Mouse (Mus musculus) bone marrow macrophage, adult 2 months (primary cell): ENCODE data around the gene Rhoh.

Experiments used
- CTCF ChIP-seq: IDR thresholded peaks from 2 replicates; pipeline ENCODE4 v1.5.1; 2012; ENCODE audit warnings: low read depth, mild to moderate bottlenecking, low read length, moderate library complexity
- POLR2A ChIP-seq: IDR thresholded peaks from 2 replicates; pipeline ENCODE4 v1.6.1; 2012; ENCODE audit warnings: mild to moderate bottlenecking, low read depth, low read length, borderline replicate concordance

DNA sequence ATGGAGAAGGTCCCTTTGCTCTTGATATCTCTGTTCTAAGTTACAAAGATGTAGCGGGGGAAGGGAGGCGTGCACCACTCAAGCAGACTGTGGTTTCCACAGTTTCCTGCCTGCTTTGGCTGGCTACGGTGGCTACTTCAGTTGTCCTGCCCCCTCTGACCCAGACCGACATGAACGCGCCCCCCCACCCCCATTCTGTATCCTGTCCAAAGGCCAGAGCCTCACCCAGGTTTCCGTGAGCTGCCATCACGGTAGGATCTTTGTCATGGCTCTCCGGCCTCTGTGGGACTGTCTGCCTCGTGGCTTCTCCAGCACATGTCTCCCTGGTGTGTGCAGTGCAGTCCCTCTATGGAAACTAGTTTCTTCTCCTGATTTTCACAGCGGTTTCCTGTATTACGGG, 58.3 kb downstream of the Rhoh start:
- TF ChIP-seq POLR2A (no peak), CTCF (no peak)
